Mouse (Mus musculus) forebrain, embryonic 10.5 days (tissue): ENCODE measurements around the gene Draxin. TPM values are rescaled to one million over a fixed set of nuclear protein-coding genes. Genes with fewer than 3 reads are reported as not detected.

Experiments used
- DNase-seq: peaks from one replicate; pipeline ENCODE4 v3.0.0-alpha.2; 2017; ENCODE audit warnings: low spot score; ENCODE audit errors: extremely low spot score
- H3K27ac ChIP-seq: fragments of 300-500 bp; sonication (generic); 2 replicates; pipeline ENCODE4 v1.5.1; 2016; ENCODE audit warnings: mild to moderate bottlenecking
- H3K27me3 ChIP-seq: fragments of 300-500 bp; sonication (generic); 2 replicates; pipeline ENCODE4 v1.6.1; 2016; ENCODE audit warnings: mild to moderate bottlenecking; ENCODE audit not compliant: poor library complexity, severe bottlenecking
- H3K36me3 ChIP-seq: fragments of 300-500 bp; sonication (generic); replicated peaks from 2 replicates; pipeline ENCODE4 v1.6.1; 2016; ENCODE audit warnings: mild to moderate bottlenecking, moderate library complexity
- H3K4me1 ChIP-seq: fragments of 300-500 bp; sonication (generic); 2 replicates; pipeline ENCODE4 v1.6.1; 2016
- H3K4me3 ChIP-seq: fragments of 300-500 bp; sonication (generic); 2 replicates; pipeline ENCODE4 v1.5.1; 2016; ENCODE audit warnings: mild to moderate bottlenecking, moderate library complexity
- H3K9me3 ChIP-seq: fragments of 300-500 bp; sonication (generic); 2 replicates; pipeline ENCODE4 v1.6.1; 2016; ENCODE audit warnings: mild to moderate bottlenecking, moderate library complexity
- WGBS: fragments of 180-500 bp; shearing (Covaris S2); methylation state at CpG from one replicate; pipeline ENCODE4 v1.1.7; 2016; 5-methylcytosine and 5-hydroxymethylcytosine counted together
- polyA plus RNA-seq: library from polyadenylated mRNA; unstranded; fragments of >200 nt; fragmentation: Nextera tagmentation; extraction: Ambion mirVana; gene quantifications from 2 replicates; pipeline ENCODE4 v1.2.1, GENCODE M21; 2016

Gene Draxin
- polyA plus RNA-seq, 1 experiment from 2014 or later: 2.2 TPM

GRCm38 (mm10) chr4:148101801-148102527, 28.5 kb downstream of the Draxin start:
- peak; percentile 77 for DNase-seq
- Histone ChIP-seq H3K4me1 (peaks cover 21% of the 10 kb centered on the region), H3K4me3 (peak overlapping the region; percentile 44), H3K36me3 (peaks cover 3% of the 10 kb centered on the region; the same call in 1 of the 2 replicates), H3K27ac (peak overlapping the region; percentile 83), H3K9me3 (no peaks in the 10 kb centered on the region), H3K27me3 (peaks cover 19% of the 10 kb centered on the region)
- 18% methylated on average over 29 of the region's 29 CpGs for WGBS

- H3K9me3 ChIP-seq: no peaks in the 10 kb centered on the region
- peaks cover 21% of the 10 kb centered on the region for H3K4me1 ChIP-seq
- 94% methylated on average over 3 of the region's 3 CpGs for WGBS
- peaks cover 3% of the 10 kb centered on the region; the same call in 1 of the 2 replicates for H3K36me3 ChIP-seq
- H3K27ac ChIP-seq: no peak overlapping the region
- H3K4me3 ChIP-seq: no peak overlapping the region
- no peak for DNase-seq
- H3K27me3 ChIP-seq: peaks cover 19% of the 10 kb centered on the region
Measured at GRCm38 (mm10) chr4:148098666-148099065, 31.8 kb downstream of the Draxin start.

GRCm38 (mm10) chr4:148097936-148098335, 32.6 kb downstream of the Draxin start:
- Histone ChIP-seq H3K4me3 (no peak overlapping the region), H3K27ac (no peak overlapping the region), H3K4me1 (peaks cover 21% of the 10 kb centered on the region), H3K9me3 (no peaks in the 10 kb centered on the region), H3K36me3 (peaks cover 3% of the 10 kb centered on the region; the same call in 1 of the 2 replicates), H3K27me3 (peaks cover 19% of the 10 kb centered on the region)
- WGBS: 93% methylated on average over 2 of the region's 2 CpGs
- DNase-seq: no peak

- H3K27ac ChIP-seq: no peak overlapping the region
- H3K4me1 ChIP-seq: no peaks in the 10 kb centered on the region
- H3K4me3 ChIP-seq: no peak overlapping the region
- 82% methylated on average over 4 of the region's 4 CpGs for WGBS
- H3K36me3 ChIP-seq: no peaks in the 10 kb centered on the region
- no peak for DNase-seq
- H3K9me3 ChIP-seq: no peaks in the 10 kb centered on the region
- H3K27me3 ChIP-seq: 0 out of 2 replicates have a peak, but pooled peaks cover under 1% of the 10 kb centered on the region
Measured at GRCm38 (mm10) chr4:148095081-148095480, 35.4 kb downstream of the Draxin start.

GRCm38 (mm10) chr4:148094161-148094560, 36.3 kb downstream of the Draxin start:
- 84% methylated on average over 5 of the region's 5 CpGs for WGBS
- H3K4me3 ChIP-seq: no peak overlapping the region
- DNase-seq: no peak
- no peaks in the 10 kb centered on the region for H3K36me3 ChIP-seq
- no peaks in the 10 kb centered on the region for H3K27me3 ChIP-seq
- peaks cover 4% of the 10 kb centered on the region for H3K4me1 ChIP-seq
- H3K9me3 ChIP-seq: no peaks in the 10 kb centered on the region
- no peak overlapping the region for H3K27ac ChIP-seq

GRCm38 (mm10) chr4:148092551-148093271, 37.8 kb downstream of the Draxin start:
- no peak overlapping the region for H3K4me3 ChIP-seq
- no peaks in the 10 kb centered on the region for H3K27me3 ChIP-seq
- no peaks in the 10 kb centered on the region for H3K36me3 ChIP-seq
- no peak for DNase-seq
- no peak overlapping the region for H3K27ac ChIP-seq
- no peaks in the 10 kb centered on the region for H3K9me3 ChIP-seq
- 93% methylated on average over 11 of the region's 11 CpGs for WGBS
- H3K4me1 ChIP-seq: peaks cover 18% of the 10 kb centered on the region

GRCm38 (mm10) chr4:148091181-148091580, 39.3 kb downstream of the Draxin start:
- Histone ChIP-seq H3K9me3 (no peaks in the 10 kb centered on the region), H3K36me3 (no peaks in the 10 kb centered on the region), H3K4me3 (no peak overlapping the region), H3K27ac (no peak overlapping the region), H3K4me1 (peaks cover 34% of the 10 kb centered on the region), H3K27me3 (no peaks in the 10 kb centered on the region)
- no peak for DNase-seq
- WGBS: 88% methylated on average over 1 of the region's 1 CpGs

- Histone ChIP-seq H3K9me3 (no peaks in the 10 kb centered on the region), H3K27ac (no peak overlapping the region), H3K27me3 (no peaks in the 10 kb centered on the region), H3K36me3 (no peaks in the 10 kb centered on the region), H3K4me3 (no peak overlapping the region), H3K4me1 (peaks cover 52% of the 10 kb centered on the region)
- WGBS: 57% methylated on average over 4 of the region's 4 CpGs
- DNase-seq: no peak
Measured at GRCm38 (mm10) chr4:148089166-148089565, 41.3 kb downstream of the Draxin start.

GRCm38 (mm10) chr4:148087907-148088527, 42.5 kb downstream of the Draxin start, which contains the start of gene Agtrap:
TSS of gene Agtrap (minus strand) at chr4:148088031.
- Histone ChIP-seq H3K4me1 (peaks cover 63% of the 10 kb centered on the region), H3K9me3 (no peaks in the 10 kb centered on the region), H3K27me3 (no peaks in the 10 kb centered on the region), H3K4me3 (peak within 1 kb of the TSS; percentile 86), H3K36me3 (0 out of 2 replicates have a peak, but pooled peaks cover 3% of the 10 kb centered on the region), H3K27ac (peak within 1 kb of the TSS; percentile 93)
- DNase-seq: peak; percentile 94
- WGBS: 5% methylated on average over 34 of the region's 34 CpGs

GRCm38 (mm10) chr4:148087091-148087906, 43.2 kb downstream of the Draxin start:
- Histone ChIP-seq H3K4me3 (peak overlapping the region; percentile 86), H3K27ac (peak overlapping the region; percentile 93), H3K36me3 (0 out of 2 replicates have a peak, but pooled peaks cover 3% of the 10 kb centered on the region), H3K9me3 (no peaks in the 10 kb centered on the region), H3K27me3 (no peaks in the 10 kb centered on the region), H3K4me1 (peaks cover 70% of the 10 kb centered on the region)
- WGBS: 3% methylated on average over 30 of the region's 30 CpGs
- DNase-seq: peak; percentile 33

- no peak for DNase-seq
- H3K4me3 ChIP-seq: no peak overlapping the region
- H3K4me1 ChIP-seq: peaks cover 71% of the 10 kb centered on the region
- WGBS: 73% methylated on average over 3 of the region's 3 CpGs
- H3K27ac ChIP-seq: no peak overlapping the region
- H3K36me3 ChIP-seq: peaks cover 15% of the 10 kb centered on the region
- H3K9me3 ChIP-seq: no peaks in the 10 kb centered on the region
- no peaks in the 10 kb centered on the region for H3K27me3 ChIP-seq
Measured at GRCm38 (mm10) chr4:148085907-148086305, 44.6 kb downstream of the Draxin start.
